Mouse (Mus musculus) lung, embryonic 14.5 days (tissue): Measurements from ENCODE around the gene Rab7b. TPM values are rescaled to one million over a fixed set of nuclear protein-coding genes. Genes with fewer than 3 reads are reported as not detected.

Experiments
- ATAC-seq: fragments of 200-750 bp; cut with Nextera tagmentation; 2 replicates; pipeline ENCODE4 v1.8.0; 2017; ENCODE audit warnings: mild to moderate bottlenecking, moderate TSS enrichment, moderate library complexity; ENCODE audit not compliant: insufficient read depth
- DNase-seq: peaks from one replicate; pipeline ENCODE4 v3.0.0-alpha.2; 2015
- H3K27ac ChIP-seq: fragments of 300-500 bp; sonication (generic); 2 replicates; pipeline ENCODE4 v1.5.1; 2014; ENCODE audit warnings: low read depth, mild to moderate bottlenecking, moderate library complexity
- H3K27me3 ChIP-seq: fragments of 300-500 bp; sonication (generic); 2 replicates; pipeline ENCODE4 v1.6.1; 2014; ENCODE audit warnings: low read length, control low read depth; ENCODE audit not compliant: insufficient read depth
- H3K36me3 ChIP-seq: fragments of 300-500 bp; sonication (generic); 2 replicates; pipeline ENCODE4 v1.6.1; 2014; ENCODE audit warnings: control low read depth; ENCODE audit not compliant: insufficient read depth
- H3K4me1 ChIP-seq: fragments of 300-500 bp; sonication (generic); 2 replicates; pipeline ENCODE4 v1.6.1; 2014; ENCODE audit warnings: antibody characterized with exemption, control low read depth; ENCODE audit not compliant: insufficient read depth
- H3K4me2 ChIP-seq: fragments of 300-500 bp; sonication (generic); 2 replicates; pipeline ENCODE4 v1.6.1; 2014; ENCODE audit warnings: mild to moderate bottlenecking
- H3K4me3 ChIP-seq: fragments of 300-500 bp; sonication (generic); 2 replicates; pipeline ENCODE4 v1.5.1; 2014; ENCODE audit warnings: low read depth, low read length
- H3K9ac ChIP-seq: fragments of 300-500 bp; sonication (generic); 2 replicates; pipeline ENCODE4 v1.6.1; 2014
- H3K9me3 ChIP-seq: fragments of 300-500 bp; sonication (generic); 2 replicates; pipeline ENCODE4 v1.6.1; 2016; ENCODE audit warnings: low read depth, low read length, control low read depth
- CTCF ChIP-seq: IDR thresholded peaks from 2 replicates; pipeline ENCODE4 v1.5.1; 2016; ENCODE audit warnings: antibody characterized with exemption, low read depth
- WGBS: fragments of 180-500 bp; shearing (Covaris S2); extraction: QIAGEN DNeasy Blood & Tissue Kit; methylation state at CpG from one replicate; pipeline ENCODE4 v1.1.7; 2014; 5-methylcytosine and 5-hydroxymethylcytosine counted together
- polyA plus RNA-seq: library from polyadenylated mRNA; unstranded; fragments of >200 nt; fragmentation: Nextera tagmentation; extraction: Ambion mirVana; gene quantifications from 2 replicates; pipeline ENCODE4 v1.2.1, GENCODE M21; 2014

Gene Rab7b
- polyA plus RNA-seq, 1 experiment from 2014 or later, result 1.6 TPM

GRCm38 (mm10) chr1:131671113-131671512 is 17.4 kb upstream of the Rab7b start:
- DNase-seq, result no peak
- no peak overlapping the region for H3K4me2 ChIP-seq
- no peaks in the 10 kb centered on the region for H3K27me3 ChIP-seq
- H3K27ac ChIP-seq, result no peak overlapping the region
- TF ChIP-seq CTCF, result no peak
- H3K9ac ChIP-seq, result no peak overlapping the region
- H3K36me3 ChIP-seq, result no peaks in the 10 kb centered on the region
- H3K4me1 ChIP-seq, result no peaks in the 10 kb centered on the region
- H3K4me3 ChIP-seq, result no peak overlapping the region
- WGBS, result 87% methylated on average over 8 of the region's 8 CpGs
- no peaks in the 10 kb centered on the region for H3K9me3 ChIP-seq
- no peak for ATAC-seq

DNA sequence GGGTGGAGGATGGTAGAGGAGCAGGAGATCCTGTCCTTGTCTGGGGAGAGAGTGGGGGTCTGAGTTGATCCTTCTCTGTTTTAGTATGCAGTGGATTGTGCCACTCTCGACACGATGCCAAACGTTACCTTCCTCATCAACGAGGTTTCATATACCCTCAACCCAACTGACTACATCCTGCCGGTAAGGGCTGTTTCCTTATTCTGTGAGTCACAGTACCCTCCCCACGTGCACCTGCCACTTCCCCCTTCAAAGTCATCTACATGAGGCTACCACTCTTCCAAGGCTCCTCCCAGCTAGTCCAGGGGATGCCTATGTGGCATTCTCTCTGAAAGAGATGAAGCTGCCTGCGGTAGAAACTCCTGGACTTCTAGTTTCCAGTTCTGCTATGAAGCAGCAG is 16.1 kb upstream of the Rab7b start:
- H3K4me2 ChIP-seq, result no peak overlapping the region
- H3K36me3 ChIP-seq, result no peaks in the 10 kb centered on the region
- no peak for ATAC-seq
- TF ChIP-seq CTCF, result no peak
- no peaks in the 10 kb centered on the region for H3K9me3 ChIP-seq
- no peaks in the 10 kb centered on the region for H3K27me3 ChIP-seq
- H3K4me3 ChIP-seq, result no peak overlapping the region
- no peaks in the 10 kb centered on the region for H3K4me1 ChIP-seq
- no peak overlapping the region for H3K27ac ChIP-seq
- WGBS, result 69% methylated on average over 7 of the region's 7 CpGs
- DNase-seq, result no peak
- H3K9ac ChIP-seq, result no peak overlapping the region

- H3K9ac ChIP-seq, result no peak overlapping the region
- no peaks in the 10 kb centered on the region for H3K36me3 ChIP-seq
- ATAC-seq, result no peak
- no peak overlapping the region for H3K4me3 ChIP-seq
- H3K27ac ChIP-seq, result no peak overlapping the region
- H3K27me3 ChIP-seq, result no peaks in the 10 kb centered on the region
- no peaks in the 10 kb centered on the region for H3K9me3 ChIP-seq
- 71% methylated on average over 5 of the region's 5 CpGs for WGBS
- no peak overlapping the region for H3K4me2 ChIP-seq
- no peaks in the 10 kb centered on the region for H3K4me1 ChIP-seq
- TF ChIP-seq CTCF, result no peak
- DNase-seq, result no peak
Measured at GRCm38 (mm10) chr1:131679644-131680043, 8.9 kb upstream of the Rab7b start.

- DNase-seq (no peak), ATAC-seq (no peak)
- no peaks in the 10 kb centered on the region for H3K9me3 ChIP-seq
- no peak overlapping the region for H3K4me2 ChIP-seq
- no peak overlapping the region for H3K27ac ChIP-seq
- 91% methylated on average over 2 of the region's 2 CpGs for WGBS
- H3K27me3 ChIP-seq, result no peaks in the 10 kb centered on the region
- no peak for TF ChIP-seq CTCF
- no peak overlapping the region for H3K9ac ChIP-seq
- no peaks in the 10 kb centered on the region for H3K4me1 ChIP-seq
- H3K36me3 ChIP-seq, result no peaks in the 10 kb centered on the region
- no peak overlapping the region for H3K4me3 ChIP-seq
Measured at GRCm38 (mm10) chr1:131687739-131688138, 756 bp upstream of the Rab7b start.

GRCm38 (mm10) chr1:131689016-131689415 is 521 bp downstream of the Rab7b start:
- no peaks in the 10 kb centered on the region for H3K9me3 ChIP-seq
- no peaks in the 10 kb centered on the region for H3K36me3 ChIP-seq
- no peak overlapping the region for H3K27ac ChIP-seq
- H3K27me3 ChIP-seq, result no peaks in the 10 kb centered on the region
- no peak overlapping the region for H3K9ac ChIP-seq
- WGBS, result 72% methylated on average over 3 of the region's 3 CpGs
- no peak for TF ChIP-seq CTCF
- no peak for ATAC-seq
- H3K4me3 ChIP-seq, result no peak overlapping the region
- DNase-seq, result no peak
- H3K4me1 ChIP-seq, result no peaks in the 10 kb centered on the region
- no peak overlapping the region for H3K4me2 ChIP-seq

- no peaks in the 10 kb centered on the region for H3K9me3 ChIP-seq
- H3K4me3 ChIP-seq, result no peak overlapping the region
- TF ChIP-seq CTCF, result no peak
- no peaks in the 10 kb centered on the region for H3K36me3 ChIP-seq
- no peak for ATAC-seq
- no peak for DNase-seq
- H3K4me1 ChIP-seq, result no peaks in the 10 kb centered on the region
- no peak overlapping the region for H3K4me2 ChIP-seq
- no peak overlapping the region for H3K27ac ChIP-seq
- no peak overlapping the region for H3K9ac ChIP-seq
- WGBS, result 75% methylated on average over 5 of the region's 5 CpGs
- H3K27me3 ChIP-seq, result no peaks in the 10 kb centered on the region
Measured at GRCm38 (mm10) chr1:131689899-131690298, 1.4 kb downstream of the Rab7b start.

GRCm38 (mm10) chr1:131690435-131690834 is 1.9 kb downstream of the Rab7b start:
- TF ChIP-seq CTCF, result no peak
- Histone ChIP-seq H3K9me3 (no peaks in the 10 kb centered on the region), H3K4me2 (no peak overlapping the region), H3K4me1 (no peaks in the 10 kb centered on the region), H3K4me3 (no peak overlapping the region), H3K27me3 (no peaks in the 10 kb centered on the region), H3K36me3 (no peaks in the 10 kb centered on the region), H3K9ac (no peak overlapping the region), H3K27ac (no peak overlapping the region)
- DNase-seq, result peak; percentile 36
- 39% methylated on average over 3 of the region's 3 CpGs for WGBS
- peak; percentile 81 for ATAC-seq

GRCm38 (mm10) chr1:131691356-131691755 is 2.9 kb downstream of the Rab7b start:
- no peaks in the 10 kb centered on the region for H3K27me3 ChIP-seq
- H3K9me3 ChIP-seq, result no peaks in the 10 kb centered on the region
- H3K4me3 ChIP-seq, result no peak overlapping the region
- no peak overlapping the region for H3K9ac ChIP-seq
- TF ChIP-seq CTCF, result no peak
- no peak for DNase-seq
- no peak for ATAC-seq
- no peak overlapping the region for H3K4me2 ChIP-seq
- no peaks in the 10 kb centered on the region for H3K4me1 ChIP-seq
- no peak overlapping the region for H3K27ac ChIP-seq
- no peaks in the 10 kb centered on the region for H3K36me3 ChIP-seq
